Mouse (Mus musculus) ES-Bruce4 (cell line): ENCODE results near the gene Plk3.
A peak's percentile ranks its signal among the peaks of the same experiment; 100 is the strongest.

Source experiments
- CTCF ChIP-seq: IDR thresholded peaks from one replicate; pipeline ENCODE4 v1.8.1; 2011; ENCODE audit warnings: low read depth, low read length
- EP300 ChIP-seq: IDR thresholded peaks from 2 replicates; pipeline ENCODE4 v1.6.1; 2011; ENCODE audit warnings: low read depth, low read length; ENCODE audit not compliant: insufficient read depth
- POLR2A ChIP-seq: IDR thresholded peaks from one replicate; pipeline ENCODE4 v1.8.1; 2011; ENCODE audit warnings: low read length; ENCODE audit not compliant: insufficient read depth

GRCm38 (mm10) chr4:117113237-117113636, 20.5 kb downstream of the Plk3 start:
- no peak for TF ChIP-seq POLR2A
- peak; percentile 53 for TF ChIP-seq CTCF
- TF ChIP-seq EP300: no peak
